In the genomic region with DNA sequence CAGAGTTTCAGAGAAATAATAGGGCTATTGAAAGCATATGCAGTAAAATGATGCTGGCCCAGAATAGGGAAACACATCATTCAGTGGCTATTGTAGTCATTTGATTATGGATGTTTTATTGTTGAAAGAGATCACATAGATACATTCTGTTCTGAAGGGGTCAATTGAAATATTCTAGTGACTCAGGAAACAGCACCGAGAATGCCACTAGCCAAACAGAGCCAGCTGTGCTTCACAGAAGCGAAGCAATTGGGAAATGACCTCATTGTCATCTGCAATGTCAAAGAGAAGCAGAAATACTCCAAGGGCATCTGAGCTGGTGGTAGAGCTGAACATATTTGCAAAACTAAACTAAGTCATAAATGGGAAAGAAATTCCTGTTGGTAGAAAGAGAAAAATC, we compare ENCODE assay signal across 15 mouse cellular contexts.
"Had no signal": no experiment of that assay in that cellular context is flagged by ENCODE, and none has a peak within 500 bp of the region (broad histone marks: within the 10 kb centered on the region; RNA-seq: fewer than 3 reads in every experiment).

No protein-coding gene starts in this region.

- DNase-seq: lung, adult 18-20 months; lung, embryonic 14.5 days; lung, postnatal 10 days; right cerebral cortex, postnatal 14 days; thymus, adult 2 months; thymus, postnatal 25 days; thymus, postnatal 4 days had no signal

- H3K36me3 ChIP-seq: midbrain, embryonic 13.5 days; midbrain, embryonic 15.5 days; neural tube, embryonic 12.5 days; stomach, embryonic 15.5 days had no signal

- H3K4me1 ChIP-seq: megakaryocyte, embryonic 14.5 days; midbrain, embryonic 13.5 days; midbrain, embryonic 15.5 days; neural tube, embryonic 12.5 days; stomach, embryonic 15.5 days had no signal

- H3K9me3 ChIP-seq: neural tube, embryonic 12.5 days; stomach, embryonic 15.5 days had no signal

- H3K9ac ChIP-seq: lung, embryonic 14.5 days; midbrain, embryonic 13.5 days; midbrain, embryonic 15.5 days; neural tube, embryonic 12.5 days; stomach, embryonic 15.5 days had no signal

- H3K27me3 ChIP-seq: megakaryocyte, embryonic 14.5 days; midbrain, embryonic 13.5 days; midbrain, embryonic 15.5 days; neural tube, embryonic 12.5 days; stomach, embryonic 15.5 days had no signal

- H3K4me3 ChIP-seq: megakaryocyte, embryonic 14.5 days; midbrain, embryonic 13.5 days; midbrain, embryonic 15.5 days; neural tube, embryonic 12.5 days; stomach, embryonic 15.5 days had no signal

- H3K27ac ChIP-seq: macrophage; midbrain, embryonic 13.5 days; midbrain, embryonic 15.5 days; neural tube, embryonic 12.5 days; stomach, embryonic 15.5 days; stomach, postnatal 0 days had no signal

- H3K4me2 ChIP-seq: lung, embryonic 14.5 days; midbrain, embryonic 11.5 days; midbrain, embryonic 13.5 days; midbrain, embryonic 15.5 days; neural tube, embryonic 12.5 days; stomach, embryonic 15.5 days had no signal
